In genomic region chr7:25131247-25131646, GRCm38 (mm10) we compare ENCODE assay signal across 23 mouse cellular contexts. TPM values are rescaled to one million over a fixed set of nuclear protein-coding genes. Genes with fewer than 3 reads are reported as not detected.
DNase-seq lines count a peak whose midpoint lies in the region; ATAC-seq and TF ChIP-seq lines count a peak whose summit lies in the region.
"Had no signal": no experiment of that assay in that cellular context is flagged by ENCODE, and none has a peak within 500 bp of the region (broad histone marks: within the 10 kb centered on the region; RNA-seq: fewer than 3 reads in every experiment).

No protein-coding gene starts in this region.

- H3K9ac ChIP-seq in liver, embryonic 12.5 days: no peak overlapping the region
- H3K9ac ChIP-seq in liver, embryonic 11.5 days (ENCODE audit: low read depth, low read length): no peak overlapping the region
- no peak overlapping the region for H3K9ac ChIP-seq in liver, embryonic 15.5 days
- H3K9ac ChIP-seq: embryonic facial prominence, embryonic 12.5 days; forebrain, embryonic 12.5 days; hindbrain, embryonic 12.5 days had no signal

- peaks cover 6% of the 10 kb centered on the region for H3K9me3 ChIP-seq in liver, embryonic 12.5 days (replicated peaks)
- H3K9me3 ChIP-seq in liver, embryonic 11.5 days (ENCODE audit: control insufficient read depth, low read length): no peaks in the 10 kb centered on the region
- no peaks in the 10 kb centered on the region for H3K9me3 ChIP-seq in liver, embryonic 15.5 days (replicated peaks)
- H3K9me3 ChIP-seq: embryonic facial prominence, embryonic 12.5 days; forebrain, embryonic 12.5 days had no signal

- WGBS in liver, embryonic 12.5 days (ENCODE audit: insufficient replicate concordance): 81% methylated on average over 11 of the region's 11 CpGs
- WGBS in liver, embryonic 11.5 days: 84% methylated on average over 11 of the region's 11 CpGs
- WGBS in spleen, adult 2 months: 49% methylated on average over 11 of the region's 11 CpGs
- WGBS in liver, embryonic 15.5 days (ENCODE audit: insufficient replicate concordance): 69% methylated on average over 11 of the region's 11 CpGs

- no peak for TF ChIP-seq POLR2A in spleen, adult 2 months (IDR thresholded peaks at IDR 0.05; ENCODE audit: low read depth, low read length)

- no peak for TF ChIP-seq CTCF in spleen, adult 2 months (IDR thresholded peaks at IDR 0.05; ENCODE audit: extremely low read depth, insufficient read depth, insufficient read length, insufficient replicate concordance)

- DNase-seq in liver, embryonic 11.5 days (ENCODE audit: low spot score): no peak
- DNase-seq in spleen, adult 2 months (ENCODE audit: low read depth in 1 of 2, low spot score in 2 of 2): no peak
- no peak for DNase-seq in spleen, postnatal 4 days (ENCODE audit: low spot score in 2 of 2)
- DNase-seq in neural tube, embryonic 10.5 days (ENCODE audit: extremely low spot score, low spot score): no peak
- no peak for DNase-seq in cerebellum, postnatal 10 days
- no peak for DNase-seq in adrenal gland, postnatal 14 days
- DNase-seq: adrenal gland, adult 8-10 months; cerebellum, adult 8-10 months; cerebellum, postnatal 25 days; gastrocnemius, postnatal 10 days; heart, adult 18-20 months; heart, postnatal 10 days; heart, postnatal 4 days had no signal

- no peaks in the 10 kb centered on the region for H3K36me3 ChIP-seq in liver, embryonic 12.5 days
- H3K36me3 ChIP-seq in liver, embryonic 11.5 days (ENCODE audit: control insufficient read depth, insufficient read depth, low read length): no peaks in the 10 kb centered on the region
- H3K36me3 ChIP-seq in spleen, adult 2 months (ENCODE audit: control insufficient read depth, insufficient read depth, low read length): no peaks in the 10 kb centered on the region
- H3K36me3 ChIP-seq in liver, embryonic 15.5 days (replicated peaks): no peaks in the 10 kb centered on the region
- H3K36me3 ChIP-seq: embryonic facial prominence, embryonic 12.5 days; forebrain, embryonic 12.5 days; heart, embryonic 10.5 days had no signal

- H3K4me3 ChIP-seq in liver, embryonic 12.5 days: no peak overlapping the region
- no peak overlapping the region for H3K4me3 ChIP-seq in liver, embryonic 11.5 days (ENCODE audit: low read depth, low read length)
- peak overlapping the region; percentile 89 for H3K4me3 ChIP-seq in spleen, adult 2 months (ENCODE audit: extremely low read depth, insufficient read depth, insufficient read length)
- peak overlapping the region; percentile 36; the same call in 1 of the 2 replicates for H3K4me3 ChIP-seq in liver, embryonic 15.5 days (replicated peaks)
- H3K4me3 ChIP-seq: embryonic facial prominence, embryonic 12.5 days; forebrain, embryonic 12.5 days; heart, embryonic 10.5 days; hindbrain, embryonic 12.5 days had no signal

- peaks cover 31% of the 10 kb centered on the region for H3K4me1 ChIP-seq in liver, embryonic 12.5 days
- H3K4me1 ChIP-seq in liver, embryonic 11.5 days (replicated peaks; ENCODE audit: control insufficient read depth, insufficient read depth, low read length): peaks cover 7% of the 10 kb centered on the region
- H3K4me1 ChIP-seq in spleen, adult 2 months (ENCODE audit: control insufficient read depth, insufficient read depth, insufficient read length): peaks cover 22% of the 10 kb centered on the region
- peaks cover 20% of the 10 kb centered on the region for H3K4me1 ChIP-seq in liver, embryonic 15.5 days (replicated peaks)

- H3K27me3 ChIP-seq in liver, embryonic 12.5 days (replicated peaks): peaks cover 70% of the 10 kb centered on the region
- peaks cover 43% of the 10 kb centered on the region for H3K27me3 ChIP-seq in liver, embryonic 11.5 days (replicated peaks; ENCODE audit: control insufficient read depth, insufficient read depth, low read length)
- no peaks in the 10 kb centered on the region for H3K27me3 ChIP-seq in spleen, adult 2 months (ENCODE audit: control insufficient read depth, insufficient read depth, low read length)
- H3K27me3 ChIP-seq in liver, embryonic 15.5 days: peaks cover 66% of the 10 kb centered on the region

- ATAC-seq in liver, embryonic 12.5 days: no peak
- ATAC-seq in liver, embryonic 11.5 days (replicated peaks; ENCODE audit: low FRiP score): no peak
- no peak for ATAC-seq in liver, embryonic 15.5 days (ENCODE audit: insufficient read depth)
- ATAC-seq: activated CD4-positive, CD25-positive, alpha-beta regulatory T cell, adult 4 months; forebrain, embryonic 16.5 days; hindbrain, embryonic 16.5 days; Patski had no signal

- peak overlapping the region; percentile 64 for H3K4me2 ChIP-seq in liver, embryonic 12.5 days
- H3K4me2 ChIP-seq in liver, embryonic 11.5 days: no peak overlapping the region
- H3K4me2 ChIP-seq in liver, embryonic 15.5 days: peak overlapping the region; percentile 61; the same call in 1 of the 2 replicates
- H3K4me2 ChIP-seq: embryonic facial prominence, embryonic 12.5 days; forebrain, embryonic 12.5 days; hindbrain, embryonic 12.5 days had no signal

- no peak overlapping the region for H3K27ac ChIP-seq in liver, embryonic 12.5 days
- no peak overlapping the region for H3K27ac ChIP-seq in liver, embryonic 11.5 days (ENCODE audit: low read depth, low read length)
- H3K27ac ChIP-seq in spleen, adult 2 months (ENCODE audit: insufficient read depth, low read length): peak overlapping the region; percentile 82
- no peak overlapping the region for H3K27ac ChIP-seq in liver, embryonic 15.5 days (replicated peaks)
- H3K27ac ChIP-seq: embryonic facial prominence, embryonic 12.5 days; forebrain, embryonic 12.5 days; heart, embryonic 10.5 days; hindbrain, embryonic 12.5 days had no signal

RNA-seq across cellular contexts. Expression of gene Pou2f2, which starts 48.3 kb away (rescaled TPM):
- polyA plus RNA-seq in liver, embryonic 12.5 days (2016; fragmentation: Nextera tagmentation; extraction: Ambion mirVana): 1.9 TPM in 2 replicates
- 2.2 and 3.2 TPM in 2 replicates for polyA plus RNA-seq in liver, embryonic 11.5 days (2014; fragmentation: Nextera tagmentation; extraction: Ambion mirVana)
- 61.7 and 83.3 TPM in 2 replicates for polyA plus RNA-seq in spleen, adult 2 months (2012; rRNA removed)
- 1.6 and 2.1 TPM in 2 replicates for polyA plus RNA-seq in liver, embryonic 15.5 days (2015; fragmentation: Nextera tagmentation; extraction: Ambion mirVana)
- 0.96 and 5.1 TPM in 2 replicates for total RNA-seq in adrenal gland, postnatal 14 days (2021)

RNA-seq across cellular contexts. Expression of gene Zfp574, which starts 58.9 kb away (rescaled TPM):
- polyA plus RNA-seq in liver, embryonic 12.5 days (2016; fragmentation: Nextera tagmentation; extraction: Ambion mirVana): 14.4 and 15.7 TPM in 2 replicates
- polyA plus RNA-seq in liver, embryonic 11.5 days (2014; fragmentation: Nextera tagmentation; extraction: Ambion mirVana): 22.8 and 23.1 TPM in 2 replicates
- 23.7 and 34.7 TPM in 2 replicates for polyA plus RNA-seq in spleen, adult 2 months (2012; rRNA removed)
- polyA plus RNA-seq in liver, embryonic 15.5 days (2015; fragmentation: Nextera tagmentation; extraction: Ambion mirVana): 9.9 and 11.1 TPM in 2 replicates
- 18.8 and 19.2 TPM in 2 replicates for total RNA-seq in adrenal gland, postnatal 14 days (2021)

RNA-seq across cellular contexts. Expression of gene Grik5, which starts 59.1 kb away (rescaled TPM):
- polyA plus RNA-seq in liver, embryonic 12.5 days (2016; fragmentation: Nextera tagmentation; extraction: Ambion mirVana): 2.5 and 3.0 TPM in 2 replicates
- polyA plus RNA-seq in liver, embryonic 11.5 days (2014; fragmentation: Nextera tagmentation; extraction: Ambion mirVana): 3.5 and 5.3 TPM in 2 replicates
- polyA plus RNA-seq in spleen, adult 2 months (2012; rRNA removed): 10.2 and 12.9 TPM in 2 replicates
- polyA plus RNA-seq in liver, embryonic 15.5 days (2015; fragmentation: Nextera tagmentation; extraction: Ambion mirVana): 0.54 and 0.82 TPM in 2 replicates
- total RNA-seq in adrenal gland, postnatal 14 days (2021): 18.6 and 21.3 TPM in 2 replicates

Comparison
In these comparisons a context has a peak if more than half of its experiments do, and no peak if none do; other contexts are left out.
1. H3K4me3 ChIP-seq: peak in spleen, adult 2 months (single experiment) and liver, embryonic 15.5 days (single experiment); none in liver, embryonic 12.5 days (single experiment) and liver, embryonic 11.5 days (single experiment).
2. RNA of gene Pou2f2, which starts 48.3 kb away (polyA plus RNA-seq): 61.7 to 83.3 TPM in spleen, adult 2 months; 2.2 to 3.2 TPM in liver, embryonic 11.5 days, 1.9 TPM in liver, embryonic 12.5 days and 1.6 to 2.1 TPM in liver, embryonic 15.5 days; every median in the first group is over 10 times any median in the second.